Comparison of ENCODE assay signal across 11 mouse cellular contexts in genomic region chr16:44543098-44543497, GRCm38 (mm10). TPM values are rescaled to one million over a fixed set of nuclear protein-coding genes. Genes with fewer than 3 reads are reported as not detected.
DNase-seq lines count a peak whose midpoint lies in the region; ATAC-seq lines count a peak whose summit lies in the region.
"Had no signal": no experiment of that assay in that cellular context is flagged by ENCODE, and none has a peak within 500 bp of the region (broad histone marks: within the 10 kb centered on the region; RNA-seq: fewer than 3 reads in every experiment).

No protein-coding gene starts in this region.

- DNase-seq in heart, adult 11 months, result peak; percentile 63
- no peak for DNase-seq in heart, adult 8-10 months (ENCODE audit: low spot score)
- DNase-seq in cerebellum, adult 8-10 months, result peak; percentile 36
- no peak for DNase-seq in thymus, postnatal 0 days (ENCODE audit: low spot score)
- no peak for DNase-seq in kidney, postnatal 25 days
- DNase-seq: gastrocnemius, postnatal 10 days; heart, postnatal 36 days; liver, postnatal 0 days had no signal

- H3K27me3 ChIP-seq in embryonic facial prominence, embryonic 13.5 days, result no peaks in the 10 kb centered on the region
- no peaks in the 10 kb centered on the region for H3K27me3 ChIP-seq in midbrain, embryonic 13.5 days
- no peaks in the 10 kb centered on the region for H3K27me3 ChIP-seq in liver, embryonic 12.5 days (replicated peaks)

- 16% methylated on average over 3 of the region's 3 CpGs for WGBS in embryonic facial prominence, embryonic 13.5 days
- 29% methylated on average over 3 of the region's 3 CpGs for WGBS in midbrain, embryonic 13.5 days
- 57% methylated on average over 3 of the region's 3 CpGs for WGBS in liver, embryonic 12.5 days (ENCODE audit: insufficient replicate concordance)

- peak overlapping the region; percentile 83 for H3K27ac ChIP-seq in embryonic facial prominence, embryonic 13.5 days
- peak overlapping the region; percentile 56 for H3K27ac ChIP-seq in midbrain, embryonic 13.5 days
- no peak overlapping the region for H3K27ac ChIP-seq in liver, embryonic 12.5 days

- H3K4me3 ChIP-seq in embryonic facial prominence, embryonic 13.5 days, result no peak overlapping the region
- no peak overlapping the region for H3K4me3 ChIP-seq in midbrain, embryonic 13.5 days (replicated peaks)
- H3K4me3 ChIP-seq in liver, embryonic 12.5 days, result no peak overlapping the region

- no peak for ATAC-seq in embryonic facial prominence, embryonic 13.5 days (ENCODE audit: insufficient number of reproducible peaks, insufficient read depth, low FRiP score, low TSS enrichment, low read depth)
- 0 out of 2 replicates have a peak, but pooled peaks have one; percentile 31 for ATAC-seq in midbrain, embryonic 13.5 days
- no peak for ATAC-seq in liver, embryonic 12.5 days
- ATAC-seq: liver, postnatal 0 days had no signal

- peak overlapping the region; percentile 42 for H3K4me2 ChIP-seq in embryonic facial prominence, embryonic 13.5 days
- peak overlapping the region; percentile 14 for H3K4me2 ChIP-seq in midbrain, embryonic 13.5 days (replicated peaks)
- H3K4me2 ChIP-seq in liver, embryonic 12.5 days, result no peak overlapping the region

- H3K4me1 ChIP-seq in embryonic facial prominence, embryonic 13.5 days, result peaks cover 93% of the 10 kb centered on the region
- H3K4me1 ChIP-seq in midbrain, embryonic 13.5 days (replicated peaks), result peaks cover 95% of the 10 kb centered on the region
- H3K4me1 ChIP-seq in liver, embryonic 12.5 days, result no peaks in the 10 kb centered on the region

- H3K9me3 ChIP-seq in embryonic facial prominence, embryonic 13.5 days, result no peaks in the 10 kb centered on the region
- H3K9me3 ChIP-seq in midbrain, embryonic 13.5 days, result no peaks in the 10 kb centered on the region
- no peaks in the 10 kb centered on the region for H3K9me3 ChIP-seq in liver, embryonic 12.5 days (replicated peaks)

- peaks cover 10% of the 10 kb centered on the region for H3K36me3 ChIP-seq in embryonic facial prominence, embryonic 13.5 days
- H3K36me3 ChIP-seq in midbrain, embryonic 13.5 days, result no peaks in the 10 kb centered on the region
- no peaks in the 10 kb centered on the region for H3K36me3 ChIP-seq in liver, embryonic 12.5 days

- H3K9ac ChIP-seq in embryonic facial prominence, embryonic 13.5 days, result no peak overlapping the region; the same call in 1 of the 2 replicates
- no peak overlapping the region for H3K9ac ChIP-seq in midbrain, embryonic 13.5 days (replicated peaks)
- no peak overlapping the region for H3K9ac ChIP-seq in liver, embryonic 12.5 days
- H3K9ac ChIP-seq: liver, postnatal 0 days had no signal

RNA-seq across cellular contexts. Expression of gene Boc, which starts 15.6 kb away (rescaled TPM):
- 1 to 10 TPM; 3.5 to 4.0 (median 3.8) TPM for total RNA-seq in heart, adult 8-10 months (2022)
- 51.1 and 53.9 TPM in 2 replicates for polyA plus RNA-seq in embryonic facial prominence, embryonic 13.5 days (2015; fragmentation: Nextera tagmentation; extraction: Ambion mirVana)
- 22.5 and 27.3 TPM in 2 replicates for polyA plus RNA-seq in midbrain, embryonic 13.5 days (2015; fragmentation: Nextera tagmentation; extraction: Ambion mirVana)
- 4.4 and 4.5 TPM in 2 replicates for polyA plus RNA-seq in thymus, postnatal 0 days (2015; fragmentation: Nextera tagmentation; extraction: Ambion mirVana)
- 1.1 and 1.7 TPM in 2 replicates for polyA plus RNA-seq in liver, embryonic 12.5 days (2016; fragmentation: Nextera tagmentation; extraction: Ambion mirVana)

Comparison
In these comparisons a context has a peak if more than half of its experiments do, and no peak if none do; other contexts are left out.
1. DNase-seq: peak in heart, adult 11 months (single experiment) and cerebellum, adult 8-10 months (single experiment); none in heart, adult 8-10 months (single experiment), thymus, postnatal 0 days (single experiment) and kidney, postnatal 25 days (0 of 2).